Mouse (Mus musculus): Measurements from ENCODE around the gene Tmem161a.

Gene Tmem161a

GRCm38 (mm10) chr8:70172043-70172681 is at the start of gene Tmem161a:
Gene Tmem161a (plus strand): TSS chr8:70172356.
- DNase-seq (ENCODE audit: low spot score) = peak; percentile 81

GRCm38 (mm10) chr8:70122863-70123262 is 49.3 kb upstream of the Tmem161a start:
- DNase-seq (ENCODE audit: low spot score) = no peak

- no peak for DNase-seq (ENCODE audit: low spot score)
Observed at GRCm38 (mm10) chr8:70124992-70125391, 47.2 kb upstream of the Tmem161a start.

- DNase-seq (ENCODE audit: low spot score) = no peak
Observed at GRCm38 (mm10) chr8:70128435-70128834, 43.7 kb upstream of the Tmem161a start.

- no peak for DNase-seq (ENCODE audit: low spot score)
Observed at GRCm38 (mm10) chr8:70129309-70129952, 42.7 kb upstream of the Tmem161a start.

GRCm38 (mm10) chr8:70130066-70130465 is 42.1 kb upstream of the Tmem161a start:
- DNase-seq (ENCODE audit: low spot score) = no peak

- peak; percentile 75 for DNase-seq (ENCODE audit: low spot score)
Observed at GRCm38 (mm10) chr8:70131166-70131883, 40.8 kb upstream of the Tmem161a start, which contains the start of gene Nr2c2ap. Gene Nr2c2ap (plus strand): TSS chr8:70131333.

GRCm38 (mm10) chr8:70134086-70134485 is 38.1 kb upstream of the Tmem161a start:
- DNase-seq (ENCODE audit: low spot score) = no peak

GRCm38 (mm10) chr8:70134931-70135330 is 37.2 kb upstream of the Tmem161a start:
- no peak for DNase-seq (ENCODE audit: low spot score)

GRCm38 (mm10) chr8:70136591-70136990 is 35.6 kb upstream of the Tmem161a start:
- no peak for DNase-seq (ENCODE audit: low spot score)

- no peak for DNase-seq (ENCODE audit: low spot score)
Observed at GRCm38 (mm10) chr8:70137890-70138289, 34.3 kb upstream of the Tmem161a start.

GRCm38 (mm10) chr8:70139026-70139857 is 32.9 kb upstream of the Tmem161a start, which contains the start of the genes Rfxank, Borcs8 and Mef2b:
Gene Rfxank (minus strand): TSS chr8:70139154.
Gene Borcs8 (plus strand): TSS chr8:70139499.
Gene Mef2b (plus strand): TSS chr8:70139711.
- peak; percentile 97 for DNase-seq (ENCODE audit: low spot score)

- no peak for DNase-seq (ENCODE audit: low spot score)
Observed at GRCm38 (mm10) chr8:70139981-70140380, 32.2 kb upstream of the Tmem161a start.

- DNase-seq (ENCODE audit: low spot score) = no peak
Observed at GRCm38 (mm10) chr8:70147678-70148607, 24.2 kb upstream of the Tmem161a start.

- DNase-seq (ENCODE audit: low spot score) = no peak
Observed at GRCm38 (mm10) chr8:70150158-70150557, 22.0 kb upstream of the Tmem161a start.

GRCm38 (mm10) chr8:70152537-70153257 is 19.5 kb upstream of the Tmem161a start:
- DNase-seq (ENCODE audit: low spot score) = peak; percentile 62

- DNase-seq (ENCODE audit: low spot score) = no peak
Observed at GRCm38 (mm10) chr8:70157240-70157800, 14.8 kb upstream of the Tmem161a start.

GRCm38 (mm10) chr8:70158069-70158853 is 13.9 kb upstream of the Tmem161a start:
- DNase-seq (ENCODE audit: low spot score) = peak; percentile 64

GRCm38 (mm10) chr8:70159211-70159610 is 12.9 kb upstream of the Tmem161a start:
- no peak for DNase-seq (ENCODE audit: low spot score)

All from spleen, adult 12 weeks (tissue).